8 mouse cellular contexts compared by ENCODE assay signal in the genomic region with DNA sequence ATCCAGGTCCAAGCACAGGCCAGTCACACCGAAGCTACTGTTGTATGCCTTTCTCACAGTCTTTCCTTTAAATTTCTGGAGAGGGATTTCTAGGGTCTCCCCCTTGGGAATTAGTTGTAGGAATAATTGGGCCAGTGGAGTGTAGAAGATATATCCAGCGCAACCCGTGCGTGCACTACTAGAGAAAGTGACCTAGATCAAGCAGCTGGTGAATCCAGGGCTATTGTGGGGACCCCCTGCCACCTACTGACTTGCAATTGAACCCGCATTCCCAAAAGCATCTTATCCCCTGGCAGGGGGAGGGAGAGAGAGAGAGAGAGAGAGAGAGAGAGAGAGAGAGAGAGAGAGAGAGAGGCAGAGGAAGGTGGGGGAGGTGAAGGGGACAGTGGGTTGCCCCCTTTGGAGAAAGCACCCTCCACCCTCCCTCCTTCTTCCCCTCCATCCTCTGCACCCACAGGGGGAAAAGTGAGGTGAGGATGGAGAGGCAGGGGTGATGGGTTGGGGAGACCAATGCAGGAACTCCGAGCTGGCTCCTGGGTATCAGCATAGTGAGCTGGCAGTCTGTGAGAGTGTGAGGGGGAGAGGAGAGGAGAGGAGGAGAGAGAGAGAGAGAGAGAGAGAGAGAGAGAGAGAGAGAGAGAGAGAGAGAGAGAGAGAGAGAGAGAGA. TPM values are rescaled to one million over a fixed set of nuclear protein-coding genes. Genes with fewer than 3 reads are reported as not detected.
DNase-seq lines count a peak whose midpoint lies in the region; ATAC-seq lines count a peak whose summit lies in the region.

TSS of gene Gria1 (plus strand) at position 364 of the 667 bp plus-strand sequence.

- no peaks in the 10 kb centered on the region for H3K9me3 ChIP-seq in limb, embryonic 15.5 days

- intact Hi-C loops in gastrocnemius, postnatal 14 days (cut with DNase I; ENCODE audit: low total_unique reads), result no loop called here

- H3K27ac ChIP-seq in limb, embryonic 15.5 days, result no peak within 1 kb of the TSS

- peaks cover 19% of the 10 kb centered on the region; the same call in 1 of the 2 replicates for H3K27me3 ChIP-seq in limb, embryonic 15.5 days

- no peak for ATAC-seq in limb, embryonic 15.5 days (ENCODE audit: insufficient number of reproducible peaks, low FRiP score, low TSS enrichment, low read depth)

- DNase-seq in frontal cortex, adult 2 months (ENCODE audit: extremely low spot score in 1 of 2, low spot score in 1 of 2), result no peak
- DNase-seq in frontal cortex, postnatal 25 days (ENCODE audit: low spot score in 2 of 2), result no peak
- peak; percentile 31 for DNase-seq in right cerebral cortex, postnatal 25 days
- DNase-seq in right cerebral cortex, adult 2 months (ENCODE audit: low spot score in 2 of 2), result no peak
- DNase-seq in gastrocnemius, postnatal 14 days, result no peak
- no peak for DNase-seq in urinary bladder, postnatal 4 days (ENCODE audit: low spot score in 2 of 2)
- DNase-seq in kidney, postnatal 14 days, result no peak

- 42% methylated on average over 6 of the region's 6 CpGs for WGBS in limb, embryonic 15.5 days

- H3K4me3 ChIP-seq in limb, embryonic 15.5 days, result no peak within 1 kb of the TSS

- no peaks in the 10 kb centered on the region for H3K36me3 ChIP-seq in limb, embryonic 15.5 days

- H3K4me2 ChIP-seq in limb, embryonic 15.5 days, result peak within 1 kb of the TSS; percentile 30

- no peaks in the 10 kb centered on the region for H3K4me1 ChIP-seq in limb, embryonic 15.5 days

- no peak within 1 kb of the TSS for H3K9ac ChIP-seq in limb, embryonic 15.5 days

RNA-seq across cellular contexts. Expression of gene Gria1, which starts in this region (rescaled TPM):
- 167 and 179 TPM in 2 replicates for polyA plus RNA-seq in frontal cortex, adult 2 months (2012; rRNA removed)
- polyA plus RNA-seq in limb, embryonic 15.5 days (2015; fragmentation: Nextera tagmentation; extraction: Ambion mirVana), result 1.3 and 1.7 TPM in 2 replicates
- total RNA-seq in gastrocnemius, postnatal 14 days (2021), result under 1 TPM; 0.09 to 0.35 TPM

Comparison
In these comparisons a context has a peak if more than half of its experiments do, and no peak if none do; other contexts are left out.
1. RNA of gene Gria1 (polyA plus RNA-seq): 167 to 179 TPM in frontal cortex, adult 2 months; 1.3 to 1.7 TPM in limb, embryonic 15.5 days; every median in the first group is over 10 times any median in the second.